In genomic region chr8:110478576-110478975, GRCm38 (mm10) we compare ENCODE assay signal across 9 mouse cellular contexts.
DNase-seq lines count a peak whose midpoint lies in the region; ATAC-seq lines count a peak whose summit lies in the region.
"Had no signal": no experiment of that assay in that cellular context is flagged by ENCODE, and none has a peak within 500 bp of the region (broad histone marks: within the 10 kb centered on the region; RNA-seq: fewer than 3 reads in every experiment).

No protein-coding gene starts in this region.

- no peak overlapping the region for H3K27ac ChIP-seq in midbrain, embryonic 14.5 days (replicated peaks; ENCODE audit: low read depth, low read length)
- H3K27ac ChIP-seq: macrophage had no signal

- peak overlapping the region; percentile 28 for H3K4me2 ChIP-seq in midbrain, embryonic 14.5 days (ENCODE audit: low read length)

- H3K4me3 ChIP-seq in midbrain, embryonic 14.5 days (replicated peaks; ENCODE audit: low read depth, low read length) = no peak overlapping the region

- no peaks in the 10 kb centered on the region for H3K36me3 ChIP-seq in midbrain, embryonic 14.5 days (ENCODE audit: control insufficient read depth, insufficient read depth, low read length)

- DNase-seq in heart, postnatal 4 days = peak; percentile 27
- DNase-seq in heart, adult 8-10 months (ENCODE audit: low spot score) = no peak
- peak; percentile 52 for DNase-seq in A20 (ENCODE audit: low read depth, low spot score)
- DNase-seq in cerebellum, adult 11 months = peak; percentile 51
- DNase-seq in frontal cortex, postnatal 36 days (ENCODE audit: low spot score in 2 of 2) = peak; percentile 57 to 68
- DNase-seq in midbrain, embryonic 14.5 days = peak; percentile 87
- no peak for DNase-seq in gastrocnemius, postnatal 25 days
- no peak for DNase-seq in urinary bladder, postnatal 25 days (ENCODE audit: low spot score)

- ATAC-seq in midbrain, embryonic 14.5 days (ENCODE audit: low FRiP score, low TSS enrichment) = no peak

- no peaks in the 10 kb centered on the region for H3K27me3 ChIP-seq in midbrain, embryonic 14.5 days (ENCODE audit: control insufficient read depth, insufficient read depth, low read length)

- H3K4me1 ChIP-seq in midbrain, embryonic 14.5 days (ENCODE audit: control insufficient read depth, insufficient read depth, low read length) = peaks cover 11% of the 10 kb centered on the region

- H3K9me3 ChIP-seq in midbrain, embryonic 14.5 days (ENCODE audit: control insufficient read depth, low read length) = no peaks in the 10 kb centered on the region

- WGBS in midbrain, embryonic 14.5 days = 12% methylated on average over 6 of the region's 6 CpGs

- no peak overlapping the region for H3K9ac ChIP-seq in midbrain, embryonic 14.5 days (replicated peaks; ENCODE audit: low read length)

Comparison
In these comparisons a context has a peak if more than half of its experiments do, and no peak if none do; other contexts are left out.
1. DNase-seq: peak in heart, postnatal 4 days (single experiment), A20 (single experiment), cerebellum, adult 11 months (single experiment), frontal cortex, postnatal 36 days (2 of 2) and midbrain, embryonic 14.5 days (single experiment); none in heart, adult 8-10 months (single experiment), gastrocnemius, postnatal 25 days (single experiment) and urinary bladder, postnatal 25 days (single experiment).